Mouse (Mus musculus) lung, postnatal 10 days (tissue): ENCODE data around the gene Orai3.

Source experiments
- DNase-seq: peaks from one replicate; pipeline ENCODE4 v3.0.0; 2021

The Orai3 gene

DNA sequence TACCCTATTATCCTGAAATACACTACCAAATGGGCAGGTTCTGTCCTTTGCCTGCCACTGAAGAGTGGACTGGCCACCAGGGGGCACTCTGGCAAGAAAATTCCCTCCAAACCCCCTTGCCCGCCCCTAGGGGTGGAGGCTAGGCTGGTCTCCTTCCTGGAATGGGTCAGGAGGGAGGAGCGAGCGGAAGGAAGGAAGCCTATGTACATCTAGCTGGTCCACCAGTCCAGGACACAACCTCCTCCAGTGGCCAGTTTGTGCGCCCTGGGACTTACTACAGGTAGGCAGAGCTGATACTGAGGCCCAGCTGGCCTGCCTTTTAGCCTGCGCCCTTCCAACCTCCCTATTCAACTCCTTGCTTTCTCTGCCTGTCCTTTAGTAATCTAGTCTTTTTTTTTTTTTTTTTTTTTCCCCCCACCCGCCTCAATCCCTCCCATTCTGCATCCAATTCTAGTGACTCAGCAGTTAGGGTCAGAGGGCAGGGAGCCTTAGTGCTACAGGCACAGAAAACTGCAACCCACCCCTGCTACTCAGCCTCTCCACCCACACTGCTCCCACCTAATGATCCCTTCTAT lies 30.9 kb downstream of the Orai3 start, which contains the start of gene Hsd3b7:
Gene Hsd3b7 (plus strand): TSS at position 170 of the 575 bp plus-strand sequence.
- DNase-seq: peak; percentile 98

DNA sequence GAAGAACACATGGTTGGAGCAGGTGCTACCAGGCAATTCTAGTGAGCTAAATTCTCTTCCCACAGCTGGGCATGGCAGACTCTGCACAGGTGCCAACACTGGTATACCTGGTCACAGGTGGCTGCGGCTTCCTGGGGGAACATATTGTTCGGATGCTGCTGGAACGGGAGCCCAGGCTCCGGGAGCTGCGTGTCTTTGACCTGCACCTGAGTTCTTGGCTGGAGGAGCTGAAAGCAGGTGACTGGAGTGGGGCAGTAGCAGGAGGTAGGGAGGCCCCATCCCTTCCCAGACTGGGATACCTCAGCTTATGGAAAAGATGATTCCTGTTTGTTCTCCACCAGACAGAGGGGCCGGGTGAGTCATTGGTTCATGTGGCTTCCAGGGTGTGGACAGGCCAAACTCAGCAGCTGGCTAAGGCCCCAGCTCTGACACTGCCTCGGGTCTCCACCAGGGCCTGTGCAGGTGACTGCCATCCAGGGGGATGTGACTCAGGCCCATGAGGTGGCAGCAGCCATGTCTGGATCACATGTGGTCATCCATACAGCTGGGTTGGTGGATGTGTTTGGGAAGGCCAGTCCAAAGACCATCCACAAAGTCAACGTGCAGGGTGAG lies 31.5 kb downstream of the Orai3 start:
- no peak for DNase-seq

DNA sequence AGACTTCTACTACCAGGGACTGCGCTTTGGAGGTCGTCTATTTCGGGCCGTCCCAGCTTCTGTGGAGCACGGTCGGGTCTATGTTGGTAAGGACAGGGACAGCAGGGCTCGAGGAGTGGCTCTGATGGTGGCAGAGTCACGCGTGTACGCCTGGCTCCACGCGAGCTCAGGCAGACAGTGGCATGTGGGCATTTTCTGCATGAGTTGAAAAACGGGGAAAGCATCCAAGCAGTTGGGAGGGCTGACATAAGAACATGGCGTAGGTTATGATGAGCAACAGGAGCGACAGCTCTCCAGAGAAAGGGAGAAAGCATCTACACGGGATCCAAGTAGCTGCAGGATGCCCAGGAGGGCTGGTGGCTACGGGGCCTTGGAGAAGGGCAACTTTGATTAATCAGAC lies 32.7 kb downstream of the Orai3 start:
- no peak for DNase-seq

DNA sequence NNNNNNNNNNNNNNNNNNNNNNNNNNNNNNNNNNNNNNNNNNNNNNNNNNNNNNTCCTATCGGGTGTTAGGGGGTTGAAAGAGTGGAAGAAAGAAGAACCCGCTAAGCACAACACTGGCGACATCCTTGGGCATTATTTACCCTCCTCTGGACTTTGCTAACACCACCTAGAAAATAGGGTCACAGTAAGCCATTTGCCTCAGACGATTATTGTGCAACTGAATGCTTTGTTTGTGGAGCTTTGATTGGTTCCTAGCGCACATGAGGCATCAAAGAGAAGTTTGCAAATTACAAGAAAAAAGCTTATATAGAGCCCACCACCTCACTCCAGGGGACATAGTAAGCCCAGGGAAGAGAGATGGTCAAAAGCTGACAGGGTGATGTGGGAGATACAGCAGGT lies 39.2 kb downstream of the Orai3 start:
- no peak for DNase-seq

DNA sequence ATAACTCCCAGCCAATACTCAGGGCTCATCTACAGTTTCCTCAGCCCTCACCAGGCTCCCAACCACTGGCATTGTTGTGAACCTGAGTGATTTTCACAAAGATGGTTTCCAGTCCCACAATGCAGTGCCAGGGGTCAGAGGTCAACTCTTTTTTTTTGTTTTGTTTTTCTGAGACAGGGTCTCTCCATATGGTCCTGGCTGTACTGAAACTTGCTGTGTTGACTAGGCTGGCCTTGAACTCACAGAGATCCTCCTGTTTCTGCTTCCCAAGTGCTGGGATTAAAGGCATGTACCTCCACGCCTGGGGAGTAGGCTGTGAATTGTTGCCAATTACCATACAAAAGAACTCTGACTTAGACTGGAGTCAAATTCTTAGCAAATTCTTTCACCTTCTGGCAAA lies 40.2 kb downstream of the Orai3 start:
- DNase-seq: no peak

DNA sequence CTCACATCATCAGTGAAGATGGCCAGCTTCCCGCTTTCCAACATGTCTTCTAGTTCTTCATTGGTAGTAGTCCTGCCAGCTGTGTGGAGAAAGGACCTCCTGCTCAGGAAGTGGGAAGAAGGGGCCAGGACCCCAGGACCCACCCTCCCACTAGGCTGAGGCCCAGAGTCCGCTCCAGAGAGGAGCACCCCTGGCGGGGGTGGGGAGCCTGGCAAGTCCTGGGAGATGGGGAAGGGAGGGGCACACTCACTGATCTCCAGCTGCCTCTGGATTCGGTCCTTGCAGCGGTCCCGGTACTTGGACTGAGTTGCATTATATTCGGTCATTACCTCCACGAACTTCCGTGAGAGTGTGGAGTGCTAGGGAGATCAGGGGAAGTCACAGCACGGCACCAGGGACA lies 41.0 kb downstream of the Orai3 start:
- DNase-seq: no peak

DNA sequence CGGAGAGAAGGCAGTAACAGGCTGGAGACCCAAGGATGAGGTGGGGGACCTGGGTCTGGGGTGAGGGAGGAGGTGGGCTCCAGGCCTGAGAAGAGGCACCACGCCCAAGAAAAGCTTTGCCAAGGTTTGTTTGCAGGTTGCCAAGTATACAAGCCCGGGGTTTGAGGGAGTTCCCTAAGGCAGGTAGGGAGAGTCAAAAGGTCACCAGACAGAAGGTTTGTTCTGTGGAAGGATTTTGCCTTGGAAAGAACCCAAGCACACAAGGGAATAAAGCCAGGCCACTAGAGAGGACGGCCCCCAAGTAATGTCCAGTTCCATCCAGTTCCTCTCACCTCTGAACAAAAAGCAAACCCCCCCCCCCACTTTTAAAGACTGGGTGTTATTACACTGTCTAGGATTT lies 41.6 kb downstream of the Orai3 start:
- no peak for DNase-seq

DNA sequence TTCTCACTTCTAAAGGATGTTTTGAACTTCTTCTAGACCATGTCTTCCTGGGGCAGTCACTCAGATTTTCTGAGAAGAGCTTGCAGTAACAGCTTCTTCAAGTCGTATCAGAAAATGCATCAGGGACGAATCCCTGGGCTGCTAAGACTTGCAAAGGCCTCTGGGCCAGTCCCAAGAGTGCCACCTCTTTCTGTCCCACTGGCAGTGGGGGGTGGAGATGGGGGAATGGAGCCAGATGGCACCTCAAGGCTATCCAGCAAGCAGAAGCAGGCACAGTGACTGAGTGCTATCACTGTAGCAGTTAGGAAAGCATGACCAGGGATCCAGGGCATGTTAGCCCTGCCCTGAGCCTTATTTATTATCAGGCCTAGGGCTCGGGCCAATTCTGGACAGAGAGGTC lies 42.7 kb downstream of the Orai3 start:
- DNase-seq: no peak

DNA sequence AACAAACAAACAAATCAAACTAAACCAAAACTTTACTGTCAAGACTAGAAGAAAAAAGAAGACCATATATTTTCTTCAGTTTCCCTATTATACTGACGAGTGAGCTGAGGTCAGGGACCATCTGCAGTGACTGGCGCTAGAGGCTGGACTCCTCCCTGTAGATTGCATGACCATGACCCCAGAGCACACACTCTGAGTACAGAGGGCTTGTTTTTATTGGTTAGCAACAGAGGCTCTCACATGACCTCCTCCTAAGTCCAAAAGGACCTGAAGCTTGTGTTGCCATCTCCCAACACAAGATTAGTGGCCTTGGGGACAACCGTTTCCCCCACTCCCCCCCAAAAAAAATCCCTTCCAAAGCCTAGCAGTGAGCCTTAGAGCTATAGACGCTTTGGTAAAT lies 44.2 kb downstream of the Orai3 start:
- DNase-seq: no peak

DNA sequence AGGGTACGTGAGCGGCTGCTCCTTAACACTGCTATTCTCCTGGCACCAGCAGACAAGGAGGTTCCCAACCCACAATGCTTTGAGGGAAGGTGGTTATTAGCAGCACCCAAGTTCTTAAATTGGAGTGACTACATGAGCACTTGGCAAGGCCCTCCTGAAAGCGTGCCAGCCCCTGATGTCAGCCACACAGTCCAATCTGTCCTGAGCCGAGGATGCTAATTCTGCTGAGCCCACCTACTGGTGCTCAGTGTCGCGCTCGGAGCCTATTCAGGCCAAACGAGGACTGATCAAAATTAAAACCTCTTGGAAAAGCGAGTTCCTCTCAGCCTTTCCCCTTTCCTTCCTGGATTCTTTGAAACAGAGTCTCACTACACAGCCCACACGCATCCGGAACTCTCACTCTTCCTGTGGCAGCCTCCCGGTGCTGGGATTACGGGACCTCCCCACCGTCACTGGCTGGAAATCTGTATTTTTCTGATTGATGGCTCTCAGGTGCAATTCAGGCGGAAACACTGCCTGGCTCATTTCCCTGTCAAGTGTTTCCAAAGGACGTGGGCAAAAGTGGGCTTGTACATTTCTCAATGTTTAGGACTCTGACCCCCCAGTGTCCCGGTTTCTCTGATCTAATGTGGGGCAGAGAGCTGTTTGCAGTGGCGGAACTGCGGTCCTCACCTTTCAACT lies 44.8 kb downstream of the Orai3 start:
- DNase-seq: peak; percentile 55

DNA sequence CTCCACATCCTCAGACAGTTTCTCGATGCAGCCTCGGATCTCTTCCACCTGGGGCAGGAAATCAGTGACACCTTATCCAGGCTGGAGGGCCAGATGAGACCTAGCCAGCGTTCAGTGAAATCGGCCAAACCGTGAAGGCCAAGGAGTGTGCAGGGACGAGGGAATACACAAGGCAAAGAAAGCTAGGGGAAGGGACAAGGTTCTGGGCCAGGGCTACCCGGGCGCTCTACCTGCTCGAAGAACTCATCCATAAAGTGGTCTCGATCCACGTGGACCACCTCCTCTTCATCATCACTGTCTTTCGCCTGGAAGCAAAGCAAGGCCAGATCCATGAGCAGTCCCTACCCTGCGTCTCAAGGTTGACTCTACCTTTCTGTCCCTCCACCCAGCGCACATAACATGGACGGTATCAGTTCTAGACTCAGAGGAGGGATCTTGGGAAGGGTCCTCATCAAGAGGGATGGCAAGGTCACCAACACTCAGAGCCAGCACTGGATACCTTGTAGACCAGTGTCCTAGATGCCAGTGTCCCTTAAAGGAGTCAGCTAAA lies 45.6 kb downstream of the Orai3 start:
- no peak for DNase-seq

DNA sequence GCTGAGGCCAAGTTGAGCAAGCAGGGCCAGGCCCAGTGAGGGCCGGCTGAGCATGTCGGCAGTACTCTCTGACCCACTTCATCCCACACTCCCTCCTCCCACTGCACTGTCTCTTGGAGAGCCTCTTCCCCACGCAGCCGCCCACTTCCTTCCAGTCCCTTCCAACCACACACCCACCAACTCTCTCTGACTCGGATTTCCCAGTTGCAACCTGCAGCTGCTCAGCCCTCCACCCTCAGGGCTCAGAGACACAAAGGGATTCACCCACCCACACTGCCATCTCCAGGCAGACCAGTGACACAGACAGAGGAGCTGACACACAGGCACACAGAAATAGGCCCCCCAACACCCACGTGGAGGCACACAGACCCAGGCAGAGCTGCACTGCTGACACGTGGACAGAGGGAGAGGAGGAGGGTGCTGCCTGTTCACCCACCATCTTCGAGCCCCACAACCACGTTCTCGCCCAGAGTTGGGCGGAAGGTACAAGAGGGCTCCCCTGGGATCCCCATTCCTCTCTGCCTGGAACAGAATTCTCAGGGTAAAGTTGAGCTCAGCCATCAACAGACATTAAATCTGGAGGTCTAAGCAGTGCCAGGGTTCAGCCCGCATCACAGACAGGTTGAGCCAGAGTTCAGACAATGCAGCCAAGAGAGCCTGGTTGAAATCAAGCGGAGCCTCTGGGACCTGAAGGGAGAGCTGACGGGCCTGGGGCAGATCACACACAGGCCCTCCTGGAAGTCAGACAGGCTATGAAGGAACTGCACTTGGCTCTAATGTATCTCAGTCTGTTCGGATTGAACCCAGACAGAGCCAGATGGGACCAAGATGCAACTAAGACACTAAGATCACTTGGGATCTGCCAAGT lies 46.6 kb downstream of the Orai3 start:
- DNase-seq: peak; percentile 75

DNA sequence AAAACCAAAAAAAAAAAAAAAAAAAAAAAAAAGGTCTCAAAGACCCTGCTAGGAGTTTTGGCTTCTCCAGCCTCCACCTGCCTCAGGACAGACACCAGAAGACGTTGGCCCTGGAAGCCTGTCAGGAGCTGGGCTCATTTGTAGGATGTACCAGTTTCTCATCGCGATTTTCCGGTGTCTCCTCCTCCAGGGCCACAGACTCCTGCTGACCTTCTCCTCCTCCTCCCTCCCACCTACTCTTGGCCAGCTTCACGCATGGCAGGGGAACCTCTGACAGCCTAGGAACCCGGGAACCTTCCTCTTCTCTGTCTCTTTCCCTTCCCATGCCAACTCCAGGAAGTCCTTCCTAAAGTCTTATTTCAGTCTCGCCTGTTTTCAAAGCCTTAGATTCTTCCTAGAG lies 47.4 kb downstream of the Orai3 start:
- DNase-seq: no peak

DNA sequence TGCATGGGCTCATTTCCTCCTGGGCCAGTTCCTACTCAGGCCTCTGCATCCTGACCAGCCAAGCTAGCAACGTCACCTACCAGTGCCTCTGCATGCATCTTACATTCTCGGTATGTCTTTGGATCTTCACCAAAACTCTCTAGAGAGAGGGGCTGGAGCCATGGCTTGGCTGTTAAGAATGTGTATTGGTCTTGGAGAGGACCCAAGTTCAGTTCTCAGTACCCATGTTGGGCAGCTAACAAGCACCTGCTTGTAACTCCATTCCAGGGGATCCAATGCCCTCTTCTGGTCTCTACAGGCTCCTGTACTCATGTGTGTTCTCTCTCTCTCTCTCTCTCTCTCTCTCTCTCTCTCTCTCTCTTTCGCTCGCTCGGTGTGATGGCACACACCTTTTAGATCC lies 48.2 kb downstream of the Orai3 start:
- DNase-seq: no peak

DNA sequence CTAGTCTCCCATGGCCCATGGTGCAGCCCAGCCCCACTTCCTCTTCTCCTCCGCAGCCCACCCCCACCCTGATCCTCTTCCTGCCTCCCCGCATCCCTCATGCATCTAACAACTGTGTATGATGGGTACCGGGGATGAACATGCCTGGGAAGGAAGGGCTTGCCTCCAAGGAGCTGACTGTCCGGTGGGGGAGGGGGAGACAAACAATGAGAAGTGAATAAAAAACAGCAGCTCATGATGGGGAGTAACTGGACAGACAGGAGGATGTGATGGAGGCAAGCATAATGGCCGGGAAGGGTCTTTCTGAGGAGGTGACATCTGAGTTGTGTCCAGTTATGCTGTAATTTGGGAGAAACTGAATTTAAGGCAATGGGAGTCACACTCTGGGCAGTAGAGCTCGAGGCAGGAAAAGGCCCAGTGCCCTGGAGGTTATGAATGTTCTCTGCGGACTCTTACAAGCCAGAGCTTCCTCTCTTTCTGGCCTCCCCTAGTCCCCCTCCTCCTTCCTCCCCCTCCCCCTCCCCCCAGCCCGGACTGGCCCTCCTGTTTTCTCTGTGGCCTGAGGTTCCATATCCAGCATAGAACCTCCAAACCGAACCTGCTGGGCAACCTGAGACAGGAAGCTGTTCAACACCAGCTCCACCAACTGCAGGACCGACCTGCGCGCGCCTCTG lies 51.4 kb downstream of the Orai3 start:
- DNase-seq: peak; percentile 31

DNA sequence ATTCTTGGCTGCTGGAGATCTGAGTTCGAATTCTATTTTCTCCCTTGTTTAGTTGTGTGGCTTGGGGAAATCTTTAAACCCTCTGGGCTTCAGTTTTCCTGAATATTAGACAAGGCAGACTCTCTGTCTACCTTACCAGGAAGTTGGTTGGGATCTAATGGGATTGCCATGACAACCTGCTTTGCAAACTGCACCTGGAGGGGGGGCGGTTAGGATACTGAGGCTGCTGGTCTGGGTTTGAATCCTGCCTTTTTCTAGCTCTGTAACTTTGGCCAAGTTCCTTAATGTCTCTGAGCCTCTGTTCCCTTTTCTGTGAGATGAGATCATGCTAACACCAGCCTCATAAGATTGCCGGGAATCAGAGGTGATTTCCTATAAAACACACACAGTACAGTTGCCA lies 52.9 kb downstream of the Orai3 start:
- DNase-seq: no peak

DNA sequence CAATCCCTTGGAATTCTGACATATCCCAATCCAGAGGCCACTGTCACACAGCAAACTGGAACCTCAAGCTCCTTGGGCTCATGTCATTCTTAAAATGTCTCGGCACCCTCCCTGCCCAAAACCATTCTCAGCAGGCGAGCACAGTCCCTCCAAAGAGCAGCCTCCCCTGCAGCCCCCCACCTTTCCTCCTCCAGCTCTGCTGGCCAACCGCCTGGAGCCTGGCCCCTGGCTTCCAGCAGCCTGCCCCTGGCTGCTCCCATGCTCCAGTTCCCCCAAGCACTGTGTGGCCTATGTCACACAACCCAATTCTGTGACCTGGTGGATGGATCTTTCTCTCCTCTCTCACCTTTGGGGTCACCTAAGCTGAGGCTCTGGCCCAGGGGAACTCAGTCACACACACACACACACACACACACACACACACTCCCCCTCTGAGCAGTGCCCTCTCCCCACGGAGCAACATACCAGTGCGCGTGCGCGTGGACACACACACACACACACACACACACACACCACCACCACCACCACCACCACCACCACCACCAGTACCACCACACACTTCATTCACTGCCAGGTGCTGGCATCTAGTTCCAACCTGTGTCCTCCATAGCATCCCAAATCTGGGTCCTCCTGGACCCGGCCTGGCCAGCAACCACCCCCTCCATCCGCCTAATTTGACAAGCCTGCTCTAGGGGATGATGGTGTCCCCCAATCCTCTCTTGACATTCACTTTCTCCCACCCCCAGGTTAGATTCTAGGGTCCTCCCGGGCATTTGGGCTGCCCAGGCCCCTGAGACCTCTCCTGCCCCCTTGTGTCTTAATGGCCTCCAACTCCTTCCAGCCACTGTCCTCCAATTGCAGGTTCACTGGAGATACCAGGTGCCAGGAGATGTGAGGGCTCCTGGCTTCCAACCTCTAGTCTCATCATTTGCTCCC lies 53.9 kb downstream of the Orai3 start:
- no peak for DNase-seq

DNA sequence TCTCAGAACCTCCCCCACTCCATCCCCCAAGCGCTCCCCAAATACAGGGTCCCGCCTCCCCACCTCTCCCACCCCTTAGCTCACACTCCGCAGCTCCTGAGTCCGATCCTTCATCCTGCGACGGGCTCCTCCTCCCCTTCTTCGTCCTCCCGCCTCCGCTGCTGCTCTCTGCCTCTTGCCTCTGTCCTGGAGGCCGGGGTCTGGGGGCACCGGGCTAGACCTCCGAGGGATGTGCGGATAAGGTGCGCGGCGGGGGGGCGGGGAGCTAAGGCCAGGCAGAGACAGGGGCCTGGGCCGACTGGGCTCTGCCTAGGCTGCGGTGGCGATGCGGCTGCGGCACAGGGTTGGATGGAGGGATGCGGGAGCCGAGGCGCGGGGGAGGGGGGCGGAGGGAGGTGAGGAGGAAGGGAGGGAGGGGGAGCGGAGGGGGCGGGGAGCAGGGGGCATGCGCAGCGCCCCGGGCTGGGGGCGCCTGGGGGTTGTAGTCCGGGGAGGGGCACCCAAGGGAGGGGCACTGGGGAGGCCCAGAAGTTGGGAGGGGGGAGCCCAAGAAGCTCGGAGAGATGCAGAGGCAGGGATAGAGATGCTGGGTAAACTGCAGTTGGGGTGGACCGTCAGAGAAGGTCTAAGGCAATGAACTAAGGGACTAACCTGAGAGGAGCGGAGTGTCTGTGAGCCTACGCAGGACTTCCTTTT lies 54.7 kb downstream of the Orai3 start, which contains the start of the genes Stx4a and Stx1b:
Gene Stx4a (plus strand): TSS at position 119 of the 696 bp plus-strand sequence.
Gene Stx1b (minus strand): TSS at position 374 of the 696 bp plus-strand sequence.
- peak; percentile 35 for DNase-seq
